Mouse (Mus musculus) thymus, adult 2 months (tissue): ENCODE measurements around the gene Kirrel. TPM values are rescaled to one million over a fixed set of nuclear protein-coding genes. Genes with fewer than 3 reads are reported as not detected.

ENCODE experiments used
- DNase-seq: peaks from one replicate; pipeline ENCODE4 v3.0.0; 2021
- H3K27ac ChIP-seq: fragments of 200-500 bp; 2 replicates; pipeline ENCODE4 v1.5.1; 2012; ENCODE audit warnings: low read length, control low read depth; ENCODE audit not compliant: control insufficient read depth, insufficient read depth
- H3K27me3 ChIP-seq: fragments of 200-500 bp; 2 replicates; pipeline ENCODE4 v1.6.1; 2012; ENCODE audit warnings: mild to moderate bottlenecking, low read length, moderate library complexity, mixed read lengths; ENCODE audit not compliant: control insufficient read depth, insufficient read depth
- H3K36me3 ChIP-seq: fragments of 200-500 bp; 2 replicates; pipeline ENCODE4 v1.6.1; 2012; ENCODE audit warnings: mild to moderate bottlenecking, low read length, moderate library complexity; ENCODE audit not compliant: control insufficient read depth, insufficient read depth
- H3K4me1 ChIP-seq: fragments of 200-500 bp; replicated peaks from 2 replicates; pipeline ENCODE4 v1.6.1; 2012; ENCODE audit warnings: low read length; ENCODE audit not compliant: control insufficient read depth, insufficient read depth
- H3K4me3 ChIP-seq: fragments of 200-500 bp; 2 replicates; pipeline ENCODE4 v1.5.1; 2012; ENCODE audit warnings: mild to moderate bottlenecking, low read length, control low read depth, moderate library complexity; ENCODE audit not compliant: control insufficient read depth, insufficient read depth
- CTCF ChIP-seq: fragments of 200-500 bp; IDR thresholded peaks from 2 replicates; pipeline ENCODE4 v1.5.1; 2012; ENCODE audit warnings: mild to moderate bottlenecking, control low read depth, low read length, moderate library complexity, borderline replicate concordance; ENCODE audit not compliant: control insufficient read depth, poor library complexity, insufficient read depth; ENCODE audit errors: extremely low read depth
- POLR2A ChIP-seq: fragments of 200-500 bp; IDR thresholded peaks from 2 replicates; pipeline ENCODE4 v1.6.1; 2012; ENCODE audit warnings: mild to moderate bottlenecking, low read length, control low read depth, moderate library complexity; ENCODE audit not compliant: control insufficient read depth, poor library complexity, insufficient read depth; ENCODE audit errors: extremely low read depth
- WGBS: fragments of 180-500 bp; shearing (Covaris S2); methylation state at CpG from one replicate; pipeline ENCODE4 v1.1.7; 2018; 5-methylcytosine and 5-hydroxymethylcytosine counted together
- polyA plus RNA-seq: library from polyadenylated mRNA; depleted of rRNA; stranded (reverse); fragments of >200 nt; gene quantifications from 2 replicates; pipeline ENCODE4 v1.2.3, GENCODE M21; 2012

The Kirrel gene
- polyA plus RNA-seq, 1 experiment = 2.9 TPM

GRCm38 (mm10) chr3:87161601-87162000 lies 12.9 kb downstream of the Kirrel start:
- Histone ChIP-seq H3K4me1 (no peaks in the 10 kb centered on the region), H3K27ac (no peak overlapping the region), H3K36me3 (no peaks in the 10 kb centered on the region), H3K4me3 (no peak overlapping the region), H3K27me3 (no peaks in the 10 kb centered on the region)
- TF ChIP-seq CTCF (no peak), POLR2A (no peak)
- DNase-seq = no peak
- 95% methylated on average over 5 of the region's 5 CpGs for WGBS

- 82% methylated on average over 6 of the region's 6 CpGs for WGBS
- H3K4me1 ChIP-seq = no peaks in the 10 kb centered on the region
- H3K27me3 ChIP-seq = no peaks in the 10 kb centered on the region
Observed at GRCm38 (mm10) chr3:87160819-87161509, 13.6 kb downstream of the Kirrel start.

DNA sequence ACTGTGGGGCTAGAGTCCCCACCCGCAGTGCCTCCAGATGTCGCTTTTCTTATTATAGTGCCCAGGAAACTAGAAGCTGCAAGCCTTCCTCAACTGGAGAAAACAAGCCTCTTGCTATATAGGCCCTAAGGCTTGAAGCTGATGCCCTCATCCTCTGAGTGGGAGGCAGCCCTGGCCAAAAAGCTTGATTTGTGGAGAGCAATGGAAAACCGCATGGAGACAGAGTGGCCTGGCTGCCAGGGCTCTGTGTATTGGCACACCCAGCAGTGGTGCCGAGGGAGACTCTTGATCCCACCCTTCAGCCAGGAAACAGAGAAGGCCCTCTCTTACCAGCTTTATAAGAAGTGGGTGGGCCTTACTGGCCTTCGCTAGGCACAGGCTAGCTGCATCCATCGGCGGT lies 15.4 kb downstream of the Kirrel start:
- Histone ChIP-seq H3K4me3 (no peak overlapping the region), H3K36me3 (no peaks in the 10 kb centered on the region), H3K4me1 (no peaks in the 10 kb centered on the region), H3K27ac (no peak overlapping the region), H3K27me3 (no peaks in the 10 kb centered on the region)
- WGBS = 97% methylated on average over 7 of the region's 7 CpGs
- DNase-seq = no peak
- TF ChIP-seq POLR2A (no peak), CTCF (no peak)

More at GRCm38 (mm10) chr3:87160819-87161509, 13.6 kb downstream of the Kirrel start:
- DNase-seq = no peak
- Histone ChIP-seq H3K36me3 (no peaks in the 10 kb centered on the region), H3K4me3 (no peak overlapping the region), H3K27ac (no peak overlapping the region)
- TF ChIP-seq CTCF = no peak
- TF ChIP-seq POLR2A = no peak

GRCm38 (mm10) chr3:87157767-87158291 lies 16.7 kb downstream of the Kirrel start:
- no peak for DNase-seq
- Histone ChIP-seq H3K4me1 (no peaks in the 10 kb centered on the region), H3K27ac (no peak overlapping the region), H3K27me3 (no peaks in the 10 kb centered on the region), H3K4me3 (no peak overlapping the region), H3K36me3 (no peaks in the 10 kb centered on the region)
- WGBS = 70% methylated on average over 12 of the region's 12 CpGs
- TF ChIP-seq CTCF = no peak

GRCm38 (mm10) chr3:87157297-87157696 lies 17.2 kb downstream of the Kirrel start:
- no peak for TF ChIP-seq CTCF
- TF ChIP-seq POLR2A = no peak
- DNase-seq = no peak
- H3K36me3 ChIP-seq = no peaks in the 10 kb centered on the region
- H3K4me1 ChIP-seq = no peaks in the 10 kb centered on the region
- H3K4me3 ChIP-seq = no peak overlapping the region
- 74% methylated on average over 6 of the region's 6 CpGs for WGBS
- no peak overlapping the region for H3K27ac ChIP-seq
- H3K27me3 ChIP-seq = no peaks in the 10 kb centered on the region

GRCm38 (mm10) chr3:87154398-87155287 lies 19.9 kb downstream of the Kirrel start:
- DNase-seq = no peak
- Histone ChIP-seq H3K4me3 (no peak overlapping the region), H3K27me3 (no peaks in the 10 kb centered on the region), H3K27ac (no peak overlapping the region), H3K36me3 (no peaks in the 10 kb centered on the region), H3K4me1 (0 out of 2 replicates have a peak, but pooled peaks cover 2% of the 10 kb centered on the region)
- WGBS = 94% methylated on average over 15 of the region's 15 CpGs
- TF ChIP-seq POLR2A = no peak
- TF ChIP-seq CTCF = no peak
